Mouse (Mus musculus) thymus, postnatal 14 days (tissue): Measurements from ENCODE around the gene Cplane1.

ENCODE experiments used
- DNase-seq: peaks from one replicate; pipeline ENCODE4 v3.0.0; 2021

Cplane1 gene

DNA sequence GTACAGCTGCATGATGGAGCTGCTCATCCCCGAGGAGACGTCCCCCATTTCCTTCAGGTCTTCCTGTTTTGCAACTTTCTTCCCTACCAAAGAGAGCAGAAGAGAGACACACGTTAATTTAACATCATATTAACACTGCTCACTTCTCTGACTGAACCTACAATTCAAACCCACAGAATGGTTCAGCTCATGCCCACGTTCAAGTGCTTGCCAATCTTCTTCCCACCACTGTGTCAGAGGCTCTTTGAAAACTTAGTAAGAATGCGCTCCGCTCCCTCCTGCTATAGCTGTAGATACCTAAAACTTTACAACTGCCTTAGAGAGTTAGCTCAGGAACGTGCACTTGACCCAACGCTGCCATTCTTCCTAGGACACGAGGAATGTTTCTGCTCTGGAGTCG is 134.0 kb downstream of the Cplane1 start:
- no peak for DNase-seq

DNA sequence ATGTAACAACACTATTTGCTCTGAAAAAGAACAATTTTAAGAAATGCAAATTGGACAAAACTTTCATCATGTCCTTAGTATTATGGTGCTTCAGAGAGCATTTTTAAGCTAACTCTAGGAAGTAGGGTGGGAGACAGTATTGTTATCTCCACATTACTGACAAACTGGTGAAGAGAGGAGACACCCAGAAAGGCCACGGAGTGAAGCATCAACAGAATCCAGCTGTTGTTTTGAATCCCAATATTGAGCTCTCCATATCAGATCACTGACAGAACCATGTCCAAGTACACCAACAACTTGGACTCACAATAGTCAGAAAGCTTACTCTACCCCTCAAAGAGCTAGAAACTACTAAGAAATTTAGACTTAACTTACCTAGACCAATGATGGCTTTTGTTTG is 136.6 kb downstream of the Cplane1 start:
- no peak for DNase-seq

DNA sequence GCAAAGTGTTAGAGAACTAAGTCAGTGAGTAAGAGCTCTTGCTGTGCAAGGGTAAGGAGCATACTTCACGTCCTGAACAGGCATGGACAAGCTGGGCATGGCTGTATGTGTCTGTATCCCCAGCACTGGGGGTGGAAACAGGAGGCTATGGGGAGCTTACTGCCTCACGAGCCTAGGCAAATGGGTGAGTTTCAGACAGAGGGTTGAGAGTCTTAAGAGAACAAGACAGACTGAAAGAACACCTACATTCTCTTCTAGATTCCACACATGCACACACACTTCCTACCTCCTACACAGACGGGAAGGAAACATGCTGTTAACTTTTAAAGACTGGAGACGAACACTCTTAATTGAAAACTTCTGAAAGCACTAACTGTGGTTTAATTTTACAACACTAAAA is 148.5 kb downstream of the Cplane1 start:
- DNase-seq = no peak

DNA sequence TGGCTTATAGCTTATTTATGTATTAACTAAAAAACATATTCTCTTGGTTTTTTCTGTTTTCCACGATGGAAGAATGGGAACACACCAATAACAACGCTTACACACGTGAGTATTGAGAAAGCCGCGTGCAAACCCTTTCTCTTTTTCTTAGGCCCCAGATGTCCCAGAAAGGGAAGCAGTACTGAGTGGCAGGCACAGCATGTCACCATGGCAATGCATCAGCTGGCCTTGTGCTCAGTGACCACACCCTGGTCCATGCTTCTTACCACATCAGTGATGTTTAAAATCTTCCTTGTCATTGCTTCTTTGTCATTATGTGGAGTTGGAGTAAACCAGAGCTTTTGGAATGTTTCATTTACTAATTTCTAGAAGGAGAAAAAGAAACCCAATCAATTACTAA is 150.3 kb downstream of the Cplane1 start:
- DNase-seq = no peak
